Mouse (Mus musculus) embryonic facial prominence, embryonic 14.5 days (tissue): Measurements from ENCODE around the gene Igfbp7. TPM values are rescaled to one million over a fixed set of nuclear protein-coding genes. Genes with fewer than 3 reads are reported as not detected.

ENCODE experiments used
- ATAC-seq: fragments of 200-750 bp; cut with Nextera tagmentation; 2 replicates; pipeline ENCODE4 v1.8.0; 2017; ENCODE audit warnings: low read depth, moderate number of reproducible peaks, moderate TSS enrichment
- DNase-seq: peaks from one replicate; pipeline ENCODE4 v3.0.0-alpha.2; 2015; ENCODE audit warnings: low spot score
- H3K27ac ChIP-seq: fragments of 300-500 bp; sonication (generic); replicated peaks from 2 replicates; pipeline ENCODE4 v1.5.1; 2014; ENCODE audit warnings: low read depth, mild to moderate bottlenecking, low read length, moderate library complexity
- H3K27me3 ChIP-seq: fragments of 300-500 bp; sonication (generic); replicated peaks from 2 replicates; pipeline ENCODE4 v1.6.1; 2014; ENCODE audit warnings: low read length; ENCODE audit not compliant: control insufficient read depth, insufficient read depth
- H3K36me3 ChIP-seq: fragments of 300-500 bp; sonication (generic); 2 replicates; pipeline ENCODE4 v1.6.1; 2014; ENCODE audit warnings: low read length, mixed read lengths; ENCODE audit not compliant: control insufficient read depth, insufficient read depth
- H3K4me1 ChIP-seq: fragments of 300-500 bp; sonication (generic); 2 replicates; pipeline ENCODE4 v1.6.1; 2014; ENCODE audit warnings: antibody characterized with exemption, low read length; ENCODE audit not compliant: control insufficient read depth, insufficient read depth
- H3K4me2 ChIP-seq: fragments of 300-500 bp; sonication (generic); 2 replicates; pipeline ENCODE4 v1.6.1; 2014; ENCODE audit warnings: low read depth, mild to moderate bottlenecking, low read length, moderate library complexity, mixed read lengths
- H3K4me3 ChIP-seq: fragments of 300-500 bp; sonication (generic); 2 replicates; pipeline ENCODE4 v1.5.1; 2014; ENCODE audit warnings: low read depth, mild to moderate bottlenecking, low read length
- H3K9ac ChIP-seq: fragments of 300-500 bp; sonication (generic); 2 replicates; pipeline ENCODE4 v1.6.1; 2014; ENCODE audit warnings: low read depth, mild to moderate bottlenecking, low read length, moderate library complexity, mixed read lengths
- H3K9me3 ChIP-seq: fragments of 300-500 bp; sonication (generic); 2 replicates; pipeline ENCODE4 v1.6.1; 2016; ENCODE audit warnings: low read length; ENCODE audit not compliant: control insufficient read depth
- WGBS: fragments of 180-500 bp; shearing (Covaris S2); extraction: QIAGEN DNeasy Blood & Tissue Kit; methylation state at CpG from one replicate; pipeline ENCODE4 v1.1.7; 2014; 5-methylcytosine and 5-hydroxymethylcytosine counted together
- polyA plus RNA-seq: library from polyadenylated mRNA; unstranded; fragments of >200 nt; fragmentation: Nextera tagmentation; extraction: Ambion mirVana; gene quantifications from 2 replicates; pipeline ENCODE4 v1.2.1, GENCODE M21; 2014

Gene Igfbp7
- polyA plus RNA-seq, 1 experiment from 2014 or later = 119 TPM

DNA sequence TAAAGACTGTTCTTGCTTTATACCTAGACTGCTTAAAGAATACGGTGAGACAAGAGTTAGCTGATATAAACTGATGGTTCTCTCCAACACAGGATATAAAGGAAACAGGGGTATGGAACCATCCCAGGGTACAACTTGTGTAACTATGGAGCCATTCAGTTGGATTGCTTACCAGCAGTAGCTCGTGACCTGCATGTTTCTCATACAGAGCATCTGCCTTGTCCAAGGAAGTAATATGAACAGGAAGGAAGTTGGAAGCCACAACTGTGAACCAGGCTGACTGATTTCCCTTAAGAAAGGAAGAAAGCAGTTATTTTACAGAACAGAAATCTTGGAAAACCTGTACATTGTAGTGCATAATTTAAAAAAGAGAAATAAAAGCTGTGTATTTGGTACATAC, 108.4 kb downstream of the Igfbp7 start:
- H3K4me2 ChIP-seq = no peak overlapping the region
- ATAC-seq (no peak), DNase-seq (no peak)
- no peak overlapping the region for H3K9ac ChIP-seq
- no peaks in the 10 kb centered on the region for H3K4me1 ChIP-seq
- no peak overlapping the region for H3K27ac ChIP-seq
- H3K4me3 ChIP-seq = no peak overlapping the region
- H3K27me3 ChIP-seq = no peaks in the 10 kb centered on the region
- WGBS = 90% methylated on average over 2 of the region's 2 CpGs
- H3K9me3 ChIP-seq = no peaks in the 10 kb centered on the region
- peaks cover 61% of the 10 kb centered on the region for H3K36me3 ChIP-seq

Other genes with a start within 250 kb of the Igfbp7 start
- 3.9 and 4.7 TPM in 2 replicates for gene Spink2, start 196.6 kb downstream of the Igfbp7 start, polyA plus RNA-seq
- 35.8 and 40.4 TPM in 2 replicates for gene Rest, start 142.6 kb downstream of the Igfbp7 start, polyA plus RNA-seq
- gene Noa1, start 98.0 kb downstream of the Igfbp7 start, polyA plus RNA-seq = 25.6 and 25.7 TPM in 2 replicates
- 53.9 and 62.1 TPM in 2 replicates for gene Polr2b, start 97.9 kb downstream of the Igfbp7 start, polyA plus RNA-seq